13 mouse cellular contexts compared by ENCODE assay signal in genomic region chr2:147183521-147183920, GRCm38 (mm10). TPM values are rescaled to one million over a fixed set of nuclear protein-coding genes. Genes with fewer than 3 reads are reported as not detected.
DNase-seq lines count a peak whose midpoint lies in the region; ATAC-seq and TF ChIP-seq lines count a peak whose summit lies in the region.
"Had no signal": no experiment of that assay in that cellular context is flagged by ENCODE, and none has a peak within 500 bp of the region (broad histone marks: within the 10 kb centered on the region; RNA-seq: fewer than 3 reads in every experiment).

No protein-coding gene starts in this region.

- intact Hi-C loops in heart, adult 2 months (cut with DNase I): loop anchor here (10.0 kb wide), 1 partner anchor 349 kb away; no protein-coding TSS in a partner anchor

- ATAC-seq in heart, postnatal 0 days (ENCODE audit: insufficient read depth, low read depth): no peak
- no peak for ATAC-seq in embryonic facial prominence, embryonic 12.5 days (ENCODE audit: insufficient number of reproducible peaks, insufficient read depth, low FRiP score, low TSS enrichment)
- no peak for ATAC-seq in hindbrain, postnatal 0 days
- ATAC-seq in midbrain, embryonic 14.5 days (ENCODE audit: low FRiP score, low TSS enrichment): no peak

- H3K27ac ChIP-seq in heart, postnatal 0 days (ENCODE audit: low read depth): no peak overlapping the region
- H3K27ac ChIP-seq in heart, adult 2 months: no peak overlapping the region
- no peak overlapping the region for H3K27ac ChIP-seq in embryonic facial prominence, embryonic 12.5 days
- peak overlapping the region; percentile 64; the same call in 1 of the 2 replicates for H3K27ac ChIP-seq in hindbrain, postnatal 0 days
- peak overlapping the region; percentile 61 for H3K27ac ChIP-seq in midbrain, embryonic 14.5 days (replicated peaks; ENCODE audit: low read depth, low read length)
- no peak overlapping the region for H3K27ac ChIP-seq in kidney, adult 2 months (ENCODE audit: insufficient read depth, low read depth, low read length)

- H3K4me1 ChIP-seq in heart, postnatal 0 days (ENCODE audit: control insufficient read depth, insufficient read depth): 0 out of 2 replicates have a peak, but pooled peaks cover 6% of the 10 kb centered on the region
- H3K4me1 ChIP-seq in heart, adult 2 months (ENCODE audit: control insufficient read depth, insufficient read depth, low read length): no peaks in the 10 kb centered on the region
- peaks cover 9% of the 10 kb centered on the region for H3K4me1 ChIP-seq in embryonic facial prominence, embryonic 12.5 days
- H3K4me1 ChIP-seq in hindbrain, postnatal 0 days (ENCODE audit: insufficient read depth, low read length): no peaks in the 10 kb centered on the region
- peaks cover 12% of the 10 kb centered on the region; the same call in 1 of the 2 replicates for H3K4me1 ChIP-seq in midbrain, embryonic 14.5 days (ENCODE audit: control insufficient read depth, insufficient read depth, low read length)
- no peaks in the 10 kb centered on the region for H3K4me1 ChIP-seq in kidney, adult 2 months (ENCODE audit: control insufficient read depth, insufficient read depth, low read length)

- TF ChIP-seq CTCF in heart, postnatal 0 days (IDR thresholded peaks at IDR 0.05; ENCODE audit: low read depth): no peak
- no peak for TF ChIP-seq CTCF in heart, adult 2 months (IDR thresholded peaks at IDR 0.05)
- no peak for TF ChIP-seq CTCF in hindbrain, postnatal 0 days (IDR thresholded peaks at IDR 0.05; ENCODE audit: low read depth)
- no peak for TF ChIP-seq CTCF in kidney, adult 2 months (conservative IDR thresholded peaks at IDR 0.05; ENCODE audit: insufficient read depth, insufficient read length, low read depth, low read length)

- no peaks in the 10 kb centered on the region for H3K9me3 ChIP-seq in heart, postnatal 0 days (replicated peaks; ENCODE audit: control insufficient read depth, low read length)
- H3K9me3 ChIP-seq in embryonic facial prominence, embryonic 12.5 days: no peaks in the 10 kb centered on the region
- H3K9me3 ChIP-seq in hindbrain, postnatal 0 days (ENCODE audit: low read length): no peaks in the 10 kb centered on the region
- no peaks in the 10 kb centered on the region for H3K9me3 ChIP-seq in midbrain, embryonic 14.5 days (ENCODE audit: control insufficient read depth, low read length)

- peaks cover 92% of the 10 kb centered on the region for H3K27me3 ChIP-seq in heart, postnatal 0 days (ENCODE audit: control insufficient read depth, insufficient read depth, low read length)
- H3K27me3 ChIP-seq in heart, adult 2 months (ENCODE audit: control insufficient read depth, insufficient read depth, low read length): peaks cover 27% of the 10 kb centered on the region
- H3K27me3 ChIP-seq in embryonic facial prominence, embryonic 12.5 days: peaks cover 91% of the 10 kb centered on the region
- H3K27me3 ChIP-seq in hindbrain, postnatal 0 days (ENCODE audit: insufficient read depth, low read length): peaks cover 71% of the 10 kb centered on the region
- peaks cover 92% of the 10 kb centered on the region for H3K27me3 ChIP-seq in midbrain, embryonic 14.5 days (ENCODE audit: control insufficient read depth, insufficient read depth, low read length)
- H3K27me3 ChIP-seq in kidney, adult 2 months (replicated peaks; ENCODE audit: control insufficient read depth, insufficient read depth, low read length): peaks cover 12% of the 10 kb centered on the region

- no peaks in the 10 kb centered on the region for H3K36me3 ChIP-seq in heart, postnatal 0 days (replicated peaks; ENCODE audit: control insufficient read depth, insufficient read depth, low read length)
- H3K36me3 ChIP-seq in heart, adult 2 months (ENCODE audit: control insufficient read depth, insufficient read depth, low read length): no peaks in the 10 kb centered on the region
- H3K36me3 ChIP-seq in embryonic facial prominence, embryonic 12.5 days: no peaks in the 10 kb centered on the region
- H3K36me3 ChIP-seq in hindbrain, postnatal 0 days (ENCODE audit: insufficient read depth, low read length): no peaks in the 10 kb centered on the region
- H3K36me3 ChIP-seq in midbrain, embryonic 14.5 days (ENCODE audit: control insufficient read depth, insufficient read depth, low read length): no peaks in the 10 kb centered on the region
- no peaks in the 10 kb centered on the region for H3K36me3 ChIP-seq in kidney, adult 2 months (ENCODE audit: control insufficient read depth, insufficient read depth, low read length)

- no peak for DNase-seq in heart, postnatal 0 days (ENCODE audit: low spot score)
- DNase-seq in heart, adult 2 months: no peak
- DNase-seq in hindbrain, postnatal 0 days (ENCODE audit: low spot score): no peak
- DNase-seq in midbrain, embryonic 14.5 days: peak; percentile 31
- DNase-seq in cerebellum, postnatal 36 days: no peak
- DNase-seq in kidney, adult 2 months: no peak
- DNase-seq in adrenal gland, postnatal 14 days: no peak
- DNase-seq: adrenal gland, postnatal 36 days; thymus, adult 18-20 months had no signal

- TF ChIP-seq POLR2A in heart, adult 2 months (IDR thresholded peaks at IDR 0.05; ENCODE audit: insufficient read depth, low read depth, low read length): no peak
- TF ChIP-seq POLR2A in kidney, adult 2 months (IDR thresholded peaks at IDR 0.05; ENCODE audit: low read depth, low read length): no peak

- 6% methylated on average over 12 of the region's 12 CpGs for WGBS in heart, postnatal 0 days
- WGBS in heart, adult 2 months: 10% methylated on average over 12 of the region's 12 CpGs
- under 1% methylated on average over 12 of the region's 12 CpGs for WGBS in embryonic facial prominence, embryonic 12.5 days
- WGBS in hindbrain, postnatal 0 days: 7% methylated on average over 12 of the region's 12 CpGs
- under 1% methylated on average over 12 of the region's 12 CpGs for WGBS in midbrain, embryonic 14.5 days
- WGBS in kidney, adult 2 months: 13% methylated on average over 12 of the region's 12 CpGs

- H3K9ac ChIP-seq in heart, postnatal 0 days (replicated peaks; ENCODE audit: low read depth, low read length): no peak overlapping the region
- H3K9ac ChIP-seq in heart, adult 2 months (ENCODE audit: low read depth, low read length): no peak overlapping the region
- H3K9ac ChIP-seq in embryonic facial prominence, embryonic 12.5 days: no peak overlapping the region
- H3K9ac ChIP-seq in hindbrain, postnatal 0 days (replicated peaks; ENCODE audit: low read length): peak overlapping the region; percentile 45; the same call in 1 of the 2 replicates
- peak overlapping the region; percentile 21; the same call in 1 of the 2 replicates for H3K9ac ChIP-seq in midbrain, embryonic 14.5 days (replicated peaks; ENCODE audit: low read length)

- H3K79me2 ChIP-seq in heart, adult 2 months (replicated peaks; ENCODE audit: control insufficient read depth, insufficient read depth, low read length): no peaks in the 10 kb centered on the region

- H3K4me3 ChIP-seq in heart, postnatal 0 days (ENCODE audit: low read depth, low read length): peak overlapping the region; percentile 35
- H3K4me3 ChIP-seq in heart, adult 2 months: no peak overlapping the region
- no peak overlapping the region for H3K4me3 ChIP-seq in embryonic facial prominence, embryonic 12.5 days
- H3K4me3 ChIP-seq in hindbrain, postnatal 0 days (ENCODE audit: low read length): peak overlapping the region; percentile 35
- H3K4me3 ChIP-seq in midbrain, embryonic 14.5 days (replicated peaks; ENCODE audit: low read depth, low read length): peak overlapping the region; percentile 28
- H3K4me3 ChIP-seq in kidney, adult 2 months (ENCODE audit: insufficient read depth, low read depth, low read length): no peak overlapping the region

- peak overlapping the region; percentile 48 for H3K4me2 ChIP-seq in heart, postnatal 0 days (ENCODE audit: low read depth, low read length)
- peak overlapping the region; percentile 31; the same call in 1 of the 2 replicates for H3K4me2 ChIP-seq in embryonic facial prominence, embryonic 12.5 days (replicated peaks)
- H3K4me2 ChIP-seq in hindbrain, postnatal 0 days (ENCODE audit: low read depth, low read length): peak overlapping the region; percentile 46
- H3K4me2 ChIP-seq in midbrain, embryonic 14.5 days (ENCODE audit: low read length): peak overlapping the region; percentile 43

- TF ChIP-seq EP300 in heart, postnatal 0 days (IDR thresholded peaks at IDR 0.05; ENCODE audit: low read depth): no peak
- TF ChIP-seq EP300 in heart, adult 2 months (IDR thresholded peaks at IDR 0.05; ENCODE audit: insufficient read depth, low read depth, low read length): no peak

RNA-seq across cellular contexts. Expression of gene Nkx2-2, which starts 10.5 kb away (rescaled TPM):
- total RNA-seq in heart, postnatal 0 days (2014; rRNA removed; ENCODE audit: low replicate concordance): not detected in 2 replicates
- polyA plus RNA-seq in heart, postnatal 0 days (2015; fragmentation: Nextera tagmentation; extraction: Ambion mirVana): not detected in 2 replicates
- total RNA-seq in heart, adult 2 months (2021): not detected
- polyA plus RNA-seq in heart, adult 2 months (2012; rRNA removed): not detected in 2 replicates
- polyA plus RNA-seq in embryonic facial prominence, embryonic 12.5 days (2016; fragmentation: Nextera tagmentation; extraction: Ambion mirVana): 0.24 and 0.33 TPM in 2 replicates
- total RNA-seq in hindbrain, postnatal 0 days (2014; rRNA removed): 17.8 and 40.7 TPM in 2 replicates
- 10.5 and 10.9 TPM in 2 replicates for polyA plus RNA-seq in hindbrain, postnatal 0 days (2015; fragmentation: Nextera tagmentation; extraction: Ambion mirVana)
- 6.2 and 6.5 TPM in 2 replicates for polyA plus RNA-seq in midbrain, embryonic 14.5 days (2014; fragmentation: Nextera tagmentation; extraction: Ambion mirVana)
- polyA plus RNA-seq in kidney, adult 2 months (2012; rRNA removed): not detected in 2 replicates
- total RNA-seq in adrenal gland, postnatal 14 days (2021): not detected in 2 replicates
- total RNA-seq: adrenal gland, postnatal 36 days; neutrophil, adult 5-6 weeks had no signal
- polyA plus RNA-seq: embryonic facial prominence, embryonic 14.5 days; heart, embryonic 16.5 days had no signal

Comparison
In these comparisons a context has a peak if more than half of its experiments do, and no peak if none do; other contexts are left out.
1. H3K4me3 ChIP-seq: peak in heart, postnatal 0 days (single experiment), hindbrain, postnatal 0 days (single experiment) and midbrain, embryonic 14.5 days (single experiment); none in heart, adult 2 months (single experiment), embryonic facial prominence, embryonic 12.5 days (single experiment) and kidney, adult 2 months (single experiment).
2. H3K27ac ChIP-seq: peak in hindbrain, postnatal 0 days (single experiment) and midbrain, embryonic 14.5 days (single experiment); none in heart, postnatal 0 days (single experiment), heart, adult 2 months (single experiment), embryonic facial prominence, embryonic 12.5 days (single experiment) and kidney, adult 2 months (single experiment).
3. H3K9ac ChIP-seq: peak in hindbrain, postnatal 0 days (single experiment) and midbrain, embryonic 14.5 days (single experiment); none in heart, postnatal 0 days (single experiment), heart, adult 2 months (single experiment) and embryonic facial prominence, embryonic 12.5 days (single experiment).
4. Peak in every context shown above with its lines, with median percentiles within 50 percentile points of each other: H3K4me2 ChIP-seq.